8 mouse cellular contexts compared by ENCODE assay signal in genomic region chr6:53794323-53794971, GRCm38 (mm10). TPM values are rescaled to one million over a fixed set of nuclear protein-coding genes. Genes with fewer than 3 reads are reported as not detected.
A peak's percentile ranks its signal among the peaks of the same experiment; 100 is the strongest.
DNase-seq lines count a peak whose midpoint lies in the region; ATAC-seq lines count a peak whose summit lies in the region.

No protein-coding gene starts in this region.

- H3K36me3 ChIP-seq in hindbrain, embryonic 10.5 days, result no peaks in the 10 kb centered on the region
- no peaks in the 10 kb centered on the region for H3K36me3 ChIP-seq in lung, embryonic 16.5 days (ENCODE audit: control insufficient read depth, insufficient read depth, low read length)

- ATAC-seq in frontal cortex, adult (ENCODE audit: low TSS enrichment), result peak; percentile 100
- ATAC-seq in lung, embryonic 16.5 days (ENCODE audit: low read depth), result peak; percentile 82
- no peak for ATAC-seq in CD4-positive, CD25-positive, alpha-beta regulatory T cell, adult 4 months

- H3K9ac ChIP-seq in lung, embryonic 16.5 days (ENCODE audit: low read length), result no peak overlapping the region

- H3K4me1 ChIP-seq in hindbrain, embryonic 10.5 days (replicated peaks), result peaks cover 18% of the 10 kb centered on the region
- peaks cover 4% of the 10 kb centered on the region for H3K4me1 ChIP-seq in lung, embryonic 16.5 days (replicated peaks; ENCODE audit: control insufficient read depth, insufficient read depth, low read length)

- 14% methylated on average over 17 of the region's 17 CpGs for WGBS in hindbrain, embryonic 10.5 days
- WGBS in lung, embryonic 16.5 days, result 11% methylated on average over 17 of the region's 17 CpGs

- no peaks in the 10 kb centered on the region for H3K9me3 ChIP-seq in hindbrain, embryonic 10.5 days
- H3K9me3 ChIP-seq in lung, embryonic 16.5 days (ENCODE audit: control insufficient read depth, low read length), result no peaks in the 10 kb centered on the region

- no peak overlapping the region for H3K27ac ChIP-seq in hindbrain, embryonic 10.5 days
- H3K27ac ChIP-seq in lung, embryonic 16.5 days (ENCODE audit: low read length), result no peak overlapping the region

- H3K4me2 ChIP-seq in lung, embryonic 16.5 days (ENCODE audit: low read depth, low read length), result no peak overlapping the region

- H3K27me3 ChIP-seq in hindbrain, embryonic 10.5 days (ENCODE audit: insufficient read depth, poor library complexity, severe bottlenecking), result peaks cover 16% of the 10 kb centered on the region; the same call in 1 of the 2 replicates
- peaks cover 3% of the 10 kb centered on the region; the same call in 1 of the 2 replicates for H3K27me3 ChIP-seq in lung, embryonic 16.5 days (ENCODE audit: control insufficient read depth, insufficient read depth, low read depth, low read length)

- peak; percentile 87 for DNase-seq in ZHBTc4 (ENCODE audit: low read depth, low spot score)
- DNase-seq in cerebellum, adult 9-10 months, result peak; percentile 87
- peak; percentile 69 for DNase-seq in hindbrain, embryonic 10.5 days (ENCODE audit: low spot score)
- DNase-seq in layer of hippocampus, adult 9-10 months (ENCODE audit: low spot score), result peak; percentile 68
- peak; percentile 93 for DNase-seq in right cerebral cortex, adult 2 months (ENCODE audit: low spot score in 2 of 2)

- H3K4me3 ChIP-seq in hindbrain, embryonic 10.5 days, result no peak overlapping the region
- no peak overlapping the region for H3K4me3 ChIP-seq in lung, embryonic 16.5 days (ENCODE audit: low read length)

RNA-seq across cellular contexts. Expression of gene Tril, which starts 26.2 kb away (rescaled TPM):
- polyA plus RNA-seq in hindbrain, embryonic 10.5 days (2016; fragmentation: Nextera tagmentation; extraction: Ambion mirVana), result 30.8 and 32.4 TPM in 2 replicates
- polyA plus RNA-seq in lung, embryonic 16.5 days (2015; fragmentation: Nextera tagmentation; extraction: Ambion mirVana), result 33.9 and 38.9 TPM in 2 replicates
- not detected for polyA plus RNA-seq in CD4-positive, CD25-positive, alpha-beta regulatory T cell, adult 4 months (2017; shearing (Covaris generic))

Comparison
In these comparisons a context has a peak if more than half of its experiments do, and no peak if none do; other contexts are left out.
1. RNA of gene Tril, which starts 26.2 kb away (polyA plus RNA-seq): 33.9 to 38.9 TPM in lung, embryonic 16.5 days and 30.8 to 32.4 TPM in hindbrain, embryonic 10.5 days; not detected in CD4-positive, CD25-positive, alpha-beta regulatory T cell, adult 4 months; every median in the first group is over 10 times any median in the second.
2. Peak in every context shown above with its lines, with median percentiles within 50 percentile points of each other: DNase-seq.